Mouse (Mus musculus): ENCODE data around the gene Atxn7l1. TPM values are rescaled to one million over a fixed set of nuclear protein-coding genes. Genes with fewer than 3 reads are reported as not detected.
"Not testable (repeated sequence)": the region's sequence is repeated elsewhere in the genome, so short reads cannot be mapped to it uniquely, and the experiment has no call there.

Atxn7l1 gene
- polyA plus RNA-seq, 1 experiment from 2014 or later, result 10.8 TPM

GRCm38 (mm10) chr12:33162541-33162940 is 15.0 kb downstream of the Atxn7l1 start:
- H3K27ac ChIP-seq (ENCODE audit: low read length), result peak overlapping the region; percentile 48
- no peak for ATAC-seq (replicated peaks; ENCODE audit: extremely low read depth, insufficient read depth, low FRiP score)

GRCm38 (mm10) chr12:33164019-33164418 is 16.5 kb downstream of the Atxn7l1 start:
- WGBS, result 88% methylated on average over 5 of the region's 5 CpGs
- H3K27me3 ChIP-seq (ENCODE audit: control insufficient read depth, insufficient read depth, low read length); ATAC-seq (replicated peaks; ENCODE audit: extremely low read depth, insufficient read depth, low FRiP score); H3K4me2 ChIP-seq (ENCODE audit: low read depth, low read length); H3K27ac ChIP-seq (ENCODE audit: low read length); H3K9me3 ChIP-seq (replicated peaks; ENCODE audit: control insufficient read depth, low read length); H3K9ac ChIP-seq (ENCODE audit: low read length); H3K4me3 ChIP-seq (ENCODE audit: low read length); H3K36me3 ChIP-seq (ENCODE audit: control insufficient read depth, insufficient read depth); H3K4me1 ChIP-seq (ENCODE audit: control insufficient read depth, insufficient read depth, low read length): not testable (repeated sequence)

More at GRCm38 (mm10) chr12:33162541-33162940, 15.0 kb downstream of the Atxn7l1 start:
- Histone ChIP-seq H3K4me1 (ENCODE audit: control insufficient read depth, insufficient read depth, low read length) (peaks cover 3% of the 10 kb centered on the region), H3K36me3 (ENCODE audit: control insufficient read depth, insufficient read depth) (no peaks in the 10 kb centered on the region), H3K4me3 (ENCODE audit: low read length) (no peak overlapping the region), H3K4me2 (ENCODE audit: low read depth, low read length) (no peak overlapping the region), H3K27me3 (ENCODE audit: control insufficient read depth, insufficient read depth, low read length) (no peaks in the 10 kb centered on the region), H3K9ac (ENCODE audit: low read length) (no peak overlapping the region), H3K9me3 (replicated peaks; ENCODE audit: control insufficient read depth, low read length) (no peaks in the 10 kb centered on the region)
- WGBS, result 62% methylated on average over 12 of the region's 12 CpGs

GRCm38 (mm10) chr12:33166712-33167111 is 19.2 kb downstream of the Atxn7l1 start:
- 56% methylated on average over 8 of the region's 8 CpGs for WGBS
- ATAC-seq (replicated peaks; ENCODE audit: extremely low read depth, insufficient read depth, low FRiP score), result no peak
- H3K27me3 ChIP-seq (ENCODE audit: control insufficient read depth, insufficient read depth, low read length), result no peaks in the 10 kb centered on the region
- no peaks in the 10 kb centered on the region for H3K36me3 ChIP-seq (ENCODE audit: control insufficient read depth, insufficient read depth)
- H3K9ac ChIP-seq (ENCODE audit: low read length), result no peak overlapping the region
- H3K4me2 ChIP-seq (ENCODE audit: low read depth, low read length), result no peak overlapping the region
- H3K4me1 ChIP-seq (ENCODE audit: control insufficient read depth, insufficient read depth, low read length), result peaks cover 6% of the 10 kb centered on the region
- H3K9me3 ChIP-seq (replicated peaks; ENCODE audit: control insufficient read depth, low read length), result no peaks in the 10 kb centered on the region
- no peak overlapping the region for H3K4me3 ChIP-seq (ENCODE audit: low read length)
- H3K27ac ChIP-seq (ENCODE audit: low read length), result no peak overlapping the region

- no peaks in the 10 kb centered on the region for H3K27me3 ChIP-seq (ENCODE audit: control insufficient read depth, insufficient read depth, low read length)
- H3K36me3 ChIP-seq (ENCODE audit: control insufficient read depth, insufficient read depth), result no peaks in the 10 kb centered on the region
- no peak overlapping the region for H3K4me2 ChIP-seq (ENCODE audit: low read depth, low read length)
- peaks cover 6% of the 10 kb centered on the region for H3K4me1 ChIP-seq (ENCODE audit: control insufficient read depth, insufficient read depth, low read length)
- no peak overlapping the region for H3K27ac ChIP-seq (ENCODE audit: low read length)
- no peak overlapping the region for H3K4me3 ChIP-seq (ENCODE audit: low read length)
- no peak for ATAC-seq (replicated peaks; ENCODE audit: extremely low read depth, insufficient read depth, low FRiP score)
- no peak overlapping the region for H3K9ac ChIP-seq (ENCODE audit: low read length)
- no peaks in the 10 kb centered on the region for H3K9me3 ChIP-seq (replicated peaks; ENCODE audit: control insufficient read depth, low read length)
- WGBS, result 84% methylated on average over 5 of the region's 5 CpGs
These were observed 20.1 kb downstream of the Atxn7l1 start for GRCm38 (mm10) chr12:33167545-33167944.

- 94% methylated on average over 2 of the region's 2 CpGs for WGBS
- Histone ChIP-seq H3K9me3 (replicated peaks; ENCODE audit: control insufficient read depth, low read length) (no peaks in the 10 kb centered on the region), H3K4me1 (ENCODE audit: control insufficient read depth, insufficient read depth, low read length) (peaks cover 6% of the 10 kb centered on the region), H3K4me3 (ENCODE audit: low read length) (no peak overlapping the region), H3K4me2 (ENCODE audit: low read depth, low read length) (no peak overlapping the region), H3K36me3 (ENCODE audit: control insufficient read depth, insufficient read depth) (no peaks in the 10 kb centered on the region), H3K27ac (ENCODE audit: low read length) (no peak overlapping the region), H3K27me3 (ENCODE audit: control insufficient read depth, insufficient read depth, low read length) (no peaks in the 10 kb centered on the region), H3K9ac (ENCODE audit: low read length) (no peak overlapping the region)
- ATAC-seq (replicated peaks; ENCODE audit: extremely low read depth, insufficient read depth, low FRiP score), result no peak
These were observed 21.0 kb downstream of the Atxn7l1 start for GRCm38 (mm10) chr12:33168491-33168890.

- H3K4me3 ChIP-seq (ENCODE audit: low read length), result no peak overlapping the region
- H3K36me3 ChIP-seq (ENCODE audit: control insufficient read depth, insufficient read depth), result no peaks in the 10 kb centered on the region
- H3K27ac ChIP-seq (ENCODE audit: low read length), result no peak overlapping the region
- peaks cover 6% of the 10 kb centered on the region for H3K4me1 ChIP-seq (ENCODE audit: control insufficient read depth, insufficient read depth, low read length)
- H3K27me3 ChIP-seq (ENCODE audit: control insufficient read depth, insufficient read depth, low read length), result no peaks in the 10 kb centered on the region
- 87% methylated on average over 11 of the region's 11 CpGs for WGBS
- ATAC-seq (replicated peaks; ENCODE audit: extremely low read depth, insufficient read depth, low FRiP score), result no peak
- no peak overlapping the region for H3K4me2 ChIP-seq (ENCODE audit: low read depth, low read length)
- no peaks in the 10 kb centered on the region for H3K9me3 ChIP-seq (replicated peaks; ENCODE audit: control insufficient read depth, low read length)
- H3K9ac ChIP-seq (ENCODE audit: low read length), result no peak overlapping the region
These were observed 22.4 kb downstream of the Atxn7l1 start for GRCm38 (mm10) chr12:33169777-33170494.

- Histone ChIP-seq H3K27ac (ENCODE audit: low read length) (no peak overlapping the region), H3K36me3 (ENCODE audit: control insufficient read depth, insufficient read depth) (no peaks in the 10 kb centered on the region), H3K9ac (ENCODE audit: low read length) (no peak overlapping the region), H3K9me3 (replicated peaks; ENCODE audit: control insufficient read depth, low read length) (no peaks in the 10 kb centered on the region), H3K4me3 (ENCODE audit: low read length) (no peak overlapping the region), H3K4me1 (ENCODE audit: control insufficient read depth, insufficient read depth, low read length) (peaks cover 7% of the 10 kb centered on the region), H3K4me2 (ENCODE audit: low read depth, low read length) (no peak overlapping the region), H3K27me3 (ENCODE audit: control insufficient read depth, insufficient read depth, low read length) (no peaks in the 10 kb centered on the region)
- no peak for ATAC-seq (replicated peaks; ENCODE audit: extremely low read depth, insufficient read depth, low FRiP score)
- 70% methylated on average over 7 of the region's 7 CpGs for WGBS
These were observed 23.3 kb downstream of the Atxn7l1 start for GRCm38 (mm10) chr12:33170822-33171221.

GRCm38 (mm10) chr12:33172926-33173325 is 25.4 kb downstream of the Atxn7l1 start:
- H3K4me1 ChIP-seq (ENCODE audit: control insufficient read depth, insufficient read depth, low read length), result peaks cover 11% of the 10 kb centered on the region
- 86% methylated on average over 9 of the region's 9 CpGs for WGBS
- no peak overlapping the region for H3K4me3 ChIP-seq (ENCODE audit: low read length)
- H3K9ac ChIP-seq (ENCODE audit: low read length), result no peak overlapping the region
- H3K27me3 ChIP-seq (ENCODE audit: control insufficient read depth, insufficient read depth, low read length), result no peaks in the 10 kb centered on the region
- no peaks in the 10 kb centered on the region for H3K9me3 ChIP-seq (replicated peaks; ENCODE audit: control insufficient read depth, low read length)
- H3K36me3 ChIP-seq (ENCODE audit: control insufficient read depth, insufficient read depth), result no peaks in the 10 kb centered on the region
- ATAC-seq (replicated peaks; ENCODE audit: extremely low read depth, insufficient read depth, low FRiP score), result no peak
- no peak overlapping the region for H3K27ac ChIP-seq (ENCODE audit: low read length)
- H3K4me2 ChIP-seq (ENCODE audit: low read depth, low read length), result no peak overlapping the region

GRCm38 (mm10) chr12:33173720-33174141 is 26.2 kb downstream of the Atxn7l1 start:
- peaks cover 11% of the 10 kb centered on the region for H3K4me1 ChIP-seq (ENCODE audit: control insufficient read depth, insufficient read depth, low read length)
- no peaks in the 10 kb centered on the region for H3K27me3 ChIP-seq (ENCODE audit: control insufficient read depth, insufficient read depth, low read length)
- H3K36me3 ChIP-seq (ENCODE audit: control insufficient read depth, insufficient read depth), result no peaks in the 10 kb centered on the region
- WGBS, result 85% methylated on average over 8 of the region's 8 CpGs
- no peaks in the 10 kb centered on the region for H3K9me3 ChIP-seq (replicated peaks; ENCODE audit: control insufficient read depth, low read length)
- H3K27ac ChIP-seq (ENCODE audit: low read length), result no peak overlapping the region
- no peak overlapping the region for H3K4me2 ChIP-seq (ENCODE audit: low read depth, low read length)
- H3K4me3 ChIP-seq (ENCODE audit: low read length), result no peak overlapping the region
- H3K9ac ChIP-seq (ENCODE audit: low read length), result no peak overlapping the region
- ATAC-seq (replicated peaks; ENCODE audit: extremely low read depth, insufficient read depth, low FRiP score), result no peak
